Mouse (Mus musculus) layer of hippocampus, postnatal 25 days (tissue): Measurements from ENCODE around the gene Gpr55. TPM values are rescaled to one million over a fixed set of nuclear protein-coding genes. Genes with fewer than 3 reads are reported as not detected.
A peak's percentile ranks its signal among the peaks of the same experiment; 100 is the strongest.

Source experiments
- DNase-seq, 2 experiments: peaks; one replicate each; pipeline ENCODE4 v3.0.0; 2022; ENCODE audit warnings: mixed read lengths in 2 of 2, low spot score in 1 of 2; ENCODE audit errors: extremely low spot score in 1 of 2
- total RNA-seq, 2 experiments: library from RNA; stranded (reverse); gene quantifications; 2 replicates each; pipeline ENCODE4 v1.2.3; 2021

The Gpr55 gene
- total RNA-seq, 2 experiments from 2014 or later = 0.12 TPM; not detected in 1

- no peak for DNase-seq
Observed at GRCm38 (mm10) chr1:85921725-85922124, 39.1 kb downstream of the Gpr55 start.

GRCm38 (mm10) chr1:85919621-85920020, 41.2 kb downstream of the Gpr55 start:
- DNase-seq = no peak

GRCm38 (mm10) chr1:85916830-85917450, 43.9 kb downstream of the Gpr55 start:
- DNase-seq = no peak

GRCm38 (mm10) chr1:85915890-85916289, 44.9 kb downstream of the Gpr55 start:
- DNase-seq = no peak

GRCm38 (mm10) chr1:85913078-85913755, 47.6 kb downstream of the Gpr55 start:
- no peak for DNase-seq

- no peak for DNase-seq
Observed at GRCm38 (mm10) chr1:85908754-85909590, 51.8 kb downstream of the Gpr55 start.

- no peak for DNase-seq
Observed at GRCm38 (mm10) chr1:85906892-85907291, 53.9 kb downstream of the Gpr55 start.

- no peak for DNase-seq
Observed at GRCm38 (mm10) chr1:85902108-85902561, 58.7 kb downstream of the Gpr55 start.

- no peak for DNase-seq
Observed at GRCm38 (mm10) chr1:85901516-85902107, 59.2 kb downstream of the Gpr55 start.

GRCm38 (mm10) chr1:85900521-85901333, 60.1 kb downstream of the Gpr55 start:
- no peak for DNase-seq

- no peak for DNase-seq
Observed at GRCm38 (mm10) chr1:85899388-85899761, 61.4 kb downstream of the Gpr55 start.

GRCm38 (mm10) chr1:85898761-85899387, 61.9 kb downstream of the Gpr55 start:
- no peak for DNase-seq

- no peak for DNase-seq
Observed at GRCm38 (mm10) chr1:85897901-85898760, 62.7 kb downstream of the Gpr55 start.

GRCm38 (mm10) chr1:85896781-85897700, 63.8 kb downstream of the Gpr55 start:
- no peak for DNase-seq

GRCm38 (mm10) chr1:85896110-85896509, 64.7 kb downstream of the Gpr55 start:
- DNase-seq = no peak

GRCm38 (mm10) chr1:85895391-85895837, 65.4 kb downstream of the Gpr55 start:
- DNase-seq = peak in 1 of 2 experiments; percentile 57

- peak in 1 of 2 experiments; percentile 56 for DNase-seq
Observed at GRCm38 (mm10) chr1:85894748-85895360, 66.0 kb downstream of the Gpr55 start.
